Mouse (Mus musculus): ENCODE results near the gene Abcb1a.

DNA sequence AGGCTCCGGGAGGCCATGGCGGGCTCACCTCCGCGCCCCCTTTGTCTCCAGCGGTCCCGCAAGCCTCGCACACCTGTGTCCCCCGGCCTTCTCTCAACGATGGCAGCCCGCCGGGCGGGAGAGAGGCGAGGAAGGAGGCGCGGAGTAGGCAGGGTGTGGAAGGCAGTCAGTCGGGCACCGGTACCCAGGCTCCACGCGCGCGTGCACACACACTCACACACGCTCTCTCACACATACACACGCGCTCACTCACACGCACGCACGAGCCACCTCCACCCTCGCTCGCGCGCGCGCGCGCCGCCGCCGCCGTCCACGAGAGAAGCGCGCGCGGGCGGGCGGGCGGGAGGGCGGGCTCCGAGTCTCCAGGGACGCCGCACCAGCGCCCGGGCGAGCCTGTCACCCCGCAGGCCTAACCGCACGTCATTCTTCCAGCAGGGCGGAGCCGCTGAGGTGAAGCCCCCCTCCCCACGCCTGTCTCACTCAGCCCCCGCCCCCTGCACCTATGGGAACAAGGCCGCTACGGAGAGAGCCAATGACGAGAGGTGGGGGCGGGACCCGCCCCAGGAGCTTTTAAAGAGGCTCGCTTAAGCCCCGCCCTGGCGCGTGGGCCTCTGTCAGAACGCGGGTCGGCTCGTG is 37.2 kb upstream of the Abcb1a start, which contains the start of gene Rundc3b:
- TF ChIP-seq MYOD1 (IDR thresholded peaks at IDR 0.05; ENCODE audit: control insufficient read depth in 1 of 3, insufficient read length in 2 of 3, low read depth in 2 of 3) (no peak), POLR2A (IDR thresholded peaks at IDR 0.05; ENCODE audit: insufficient read length, low read depth) (no peak), MYOG (IDR thresholded peaks at IDR 0.05; ENCODE audit: control insufficient read depth in 1 of 3, insufficient read depth in 1 of 3, insufficient read length in 2 of 3, low read depth in 2 of 3) (no peak), TCF12 (IDR thresholded peaks at IDR 0.05; ENCODE audit: insufficient read depth, poor library complexity, severe bottlenecking) (no peak), POLR2AphosphoS2 (IDR thresholded peaks at IDR 0.05; ENCODE audit: insufficient read length, low read depth) (no peak)
